Mouse (Mus musculus) intestine, embryonic 16.5 days (tissue): ENCODE results near the gene Gm20837. TPM values are rescaled to one million over a fixed set of nuclear protein-coding genes. Genes with fewer than 3 reads are reported as not detected.
"Not testable (repeated sequence)": the region's sequence is repeated elsewhere in the genome, so short reads cannot be mapped to it uniquely, and the experiment has no call there.

ENCODE experiments used
- ATAC-seq: fragments of 200-750 bp; cut with Nextera tagmentation; 2 replicates; pipeline ENCODE4 v1.8.0; 2017; ENCODE audit warnings: moderate TSS enrichment, moderate library complexity
- H3K27ac ChIP-seq: fragments of 300-500 bp; sonication (generic); 2 replicates; pipeline ENCODE4 v1.5.1; 2014; ENCODE audit warnings: mild to moderate bottlenecking, low read length
- H3K27me3 ChIP-seq: fragments of 300-500 bp; sonication (generic); replicated peaks from 2 replicates; pipeline ENCODE4 v1.6.1; 2014; ENCODE audit warnings: low read length, control low read depth, mixed read lengths; ENCODE audit not compliant: control insufficient read depth, insufficient read depth
- H3K36me3 ChIP-seq: fragments of 300-500 bp; sonication (generic); 2 replicates; pipeline ENCODE4 v1.6.1; 2014; ENCODE audit warnings: low read length, control low read depth; ENCODE audit not compliant: control insufficient read depth, insufficient read depth
- H3K4me1 ChIP-seq: fragments of 300-500 bp; sonication (generic); 2 replicates; pipeline ENCODE4 v1.6.1; 2014; ENCODE audit warnings: low read length, control low read depth, mixed read lengths; ENCODE audit not compliant: control insufficient read depth, insufficient read depth
- H3K4me2 ChIP-seq: fragments of 300-500 bp; sonication (generic); 2 replicates; pipeline ENCODE4 v1.6.1; 2014; ENCODE audit warnings: low read depth, low read length, control low read depth
- H3K4me3 ChIP-seq: fragments of 300-500 bp; sonication (generic); 2 replicates; pipeline ENCODE4 v1.5.1; 2014; ENCODE audit warnings: mild to moderate bottlenecking, low read length
- H3K9ac ChIP-seq: fragments of 300-500 bp; sonication (generic); 2 replicates; pipeline ENCODE4 v1.6.1; 2014; ENCODE audit warnings: low read depth, low read length
- H3K9me3 ChIP-seq: fragments of 300-500 bp; sonication (generic); 2 replicates; pipeline ENCODE4 v1.6.1; 2016; ENCODE audit warnings: low read length, control low read depth; ENCODE audit not compliant: control insufficient read depth
- WGBS: fragments of 180-500 bp; shearing (Covaris S2); extraction: QIAGEN DNeasy Blood & Tissue Kit; methylation state at CpG from one replicate; pipeline ENCODE4 v1.1.7; 2014; 5-methylcytosine and 5-hydroxymethylcytosine counted together
- polyA plus RNA-seq: library from polyadenylated mRNA; unstranded; fragments of >200 nt; fragmentation: Nextera tagmentation; extraction: Ambion mirVana; gene quantifications from 2 replicates; pipeline ENCODE4 v1.2.1, GENCODE M21; 2015

Gm20837 gene
- not detected in 2 replicates for polyA plus RNA-seq

GRCm38 (mm10) chrY:90400948-90401347 is at the start of gene Gm20837:
Gm20837 (plus strand) TSS chrY:90401248.
- H3K36me3 ChIP-seq, H3K4me2 ChIP-seq, H3K4me3 ChIP-seq, H3K4me1 ChIP-seq, H3K27ac ChIP-seq, H3K27me3 ChIP-seq, ATAC-seq, H3K9ac ChIP-seq, H3K9me3 ChIP-seq: not testable (repeated sequence)
- WGBS, result no CpG with 5 or more reads among the region's 7 CpGs
